Mouse (Mus musculus) hindbrain, embryonic 16.5 days (tissue): ENCODE data around the gene Nudt4. TPM values are rescaled to one million over a fixed set of nuclear protein-coding genes. Genes with fewer than 3 reads are reported as not detected.

Source experiments
- ATAC-seq: fragments of 200-750 bp; cut with Nextera tagmentation; 2 replicates; pipeline ENCODE4 v1.8.0; 2017; ENCODE audit warnings: moderate TSS enrichment, moderate library complexity
- H3K27ac ChIP-seq: fragments of 300-500 bp; sonication (generic); 2 replicates; pipeline ENCODE4 v1.5.1; 2014; ENCODE audit warnings: low read depth, mild to moderate bottlenecking, control low read depth, low read length, moderate library complexity
- H3K27me3 ChIP-seq: fragments of 300-500 bp; sonication (generic); replicated peaks from 2 replicates; pipeline ENCODE4 v1.6.1; 2014; ENCODE audit warnings: low read length; ENCODE audit not compliant: control insufficient read depth, insufficient read depth
- H3K36me3 ChIP-seq: fragments of 300-500 bp; sonication (generic); 2 replicates; pipeline ENCODE4 v1.6.1; 2014; ENCODE audit warnings: mild to moderate bottlenecking, low read length, moderate library complexity, mixed read lengths; ENCODE audit not compliant: control insufficient read depth, insufficient read depth
- H3K4me1 ChIP-seq: fragments of 300-500 bp; sonication (generic); 2 replicates; pipeline ENCODE4 v1.6.1; 2014; ENCODE audit warnings: low read depth, low read length; ENCODE audit not compliant: control insufficient read depth, insufficient read depth
- H3K4me2 ChIP-seq: fragments of 300-500 bp; sonication (generic); 2 replicates; pipeline ENCODE4 v1.6.1; 2014; ENCODE audit warnings: mild to moderate bottlenecking, low read length, control low read depth, moderate library complexity
- H3K4me3 ChIP-seq: fragments of 300-500 bp; sonication (generic); 2 replicates; pipeline ENCODE4 v1.5.1; 2014; ENCODE audit warnings: mild to moderate bottlenecking, low read length, control low read depth, moderate library complexity
- H3K9ac ChIP-seq: fragments of 300-500 bp; sonication (generic); 2 replicates; pipeline ENCODE4 v1.6.1; 2014; ENCODE audit warnings: low read depth, mild to moderate bottlenecking, control low read depth, low read length, moderate library complexity
- H3K9me3 ChIP-seq: fragments of 300-500 bp; sonication (generic); 2 replicates; pipeline ENCODE4 v1.6.1; 2014; ENCODE audit warnings: mild to moderate bottlenecking, low read length, moderate library complexity; ENCODE audit not compliant: control insufficient read depth
- WGBS: fragments of 180-500 bp; shearing (Covaris S2); extraction: QIAGEN DNeasy Blood & Tissue Kit; methylation state at CpG from one replicate; pipeline ENCODE4 v1.1.7; 2014; 5-methylcytosine and 5-hydroxymethylcytosine counted together
- microRNA-seq: library from miRNA; unstranded; fragments of <30 nt; microRNA quantifications from one replicate; pipeline ENCODE4, GENCODE M21; 2017
- polyA plus RNA-seq: library from polyadenylated mRNA; unstranded; fragments of >200 nt; fragmentation: Nextera tagmentation; extraction: Ambion mirVana; gene quantifications from 2 replicates; pipeline ENCODE4 v1.2.1, GENCODE M21; 2015

The Nudt4 gene
- polyA plus RNA-seq, 1 experiment from 2014 or later = 60.7 TPM

DNA sequence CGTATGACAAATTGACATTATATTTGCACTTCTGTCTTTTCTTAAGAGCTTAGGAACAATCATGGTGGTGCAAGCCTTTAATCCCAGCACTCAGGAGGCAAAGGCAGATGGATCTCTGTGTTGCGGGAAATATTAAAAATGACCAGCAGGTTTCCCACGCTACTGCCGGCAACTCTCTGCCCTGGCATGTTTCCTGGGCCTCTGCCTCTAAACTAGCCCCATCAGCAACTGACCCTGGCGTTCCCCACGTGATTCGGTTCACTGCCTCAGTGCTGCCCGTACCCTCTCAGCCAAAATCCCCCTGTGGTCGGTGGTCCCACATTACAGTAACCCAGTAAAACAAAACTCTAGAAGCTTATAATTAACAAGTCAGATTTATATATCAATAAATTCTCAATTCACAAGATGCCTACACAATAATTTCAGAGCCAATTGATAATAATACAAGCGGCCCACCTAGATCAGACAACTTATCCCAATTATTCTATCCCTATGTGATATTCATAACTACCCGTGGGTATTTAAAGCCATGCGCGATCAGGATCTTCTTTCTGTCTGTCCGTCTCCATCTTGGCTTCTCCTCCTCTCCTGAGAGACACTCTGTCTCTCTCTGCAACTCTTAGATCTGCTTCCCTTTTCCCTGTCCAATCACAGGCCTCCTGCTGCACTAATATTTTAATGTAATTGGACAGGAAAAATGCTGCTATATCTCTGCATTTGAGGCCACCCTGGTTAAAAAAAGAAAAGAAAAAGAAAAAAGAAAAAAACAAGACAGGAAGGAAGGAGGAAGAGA is 60.3 kb downstream of the Nudt4 start:
- Histone ChIP-seq H3K4me1 (peaks cover 9% of the 10 kb centered on the region), H3K36me3 (no peaks in the 10 kb centered on the region), H3K4me2 (no peak overlapping the region), H3K9ac (no peak overlapping the region), H3K27ac (no peak overlapping the region), H3K9me3 (no peaks in the 10 kb centered on the region), H3K27me3 (no peaks in the 10 kb centered on the region), H3K4me3 (no peak overlapping the region)
- 81% methylated on average over 14 of the region's 14 CpGs for WGBS
- ATAC-seq = no peak

DNA sequence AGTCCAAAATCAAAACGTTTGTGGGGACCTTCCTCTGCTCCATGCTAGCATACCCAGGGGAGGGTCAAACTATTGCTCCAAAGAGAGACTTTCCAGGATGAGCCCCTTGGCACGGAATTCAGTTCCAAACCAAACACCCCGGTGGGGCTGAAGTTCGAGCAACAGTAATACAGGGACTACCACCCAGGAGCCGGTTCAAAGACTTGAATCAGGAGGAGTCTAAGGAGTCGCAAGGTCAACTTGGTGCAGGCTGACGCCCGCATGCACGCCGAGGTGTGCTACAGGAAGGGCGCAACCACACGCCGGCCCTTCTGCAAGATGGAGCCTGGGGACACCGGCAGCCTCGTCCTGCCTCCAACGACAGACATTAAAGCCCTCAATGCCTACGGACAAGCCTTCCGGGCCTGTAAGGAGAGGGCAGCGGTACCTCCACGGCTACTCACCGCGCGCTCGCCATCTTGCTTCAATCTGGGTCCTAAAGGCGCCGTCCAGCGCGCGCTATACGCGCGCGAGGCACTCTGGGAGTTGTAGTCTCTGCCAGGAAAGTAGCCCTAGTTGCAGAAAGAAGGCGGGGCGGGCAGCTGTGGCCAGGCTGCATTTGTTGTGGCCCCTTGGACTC is 62.4 kb downstream of the Nudt4 start, which contains the start of gene Mrpl42:
Mrpl42 (minus strand) TSS at position 478 of the 619 bp plus-strand sequence.
- H3K4me1 ChIP-seq = peaks cover 9% of the 10 kb centered on the region
- WGBS = under 1% methylated on average over 35 of the region's 35 CpGs
- H3K9ac ChIP-seq = peak within 1 kb of the TSS; percentile 82
- H3K27me3 ChIP-seq = no peaks in the 10 kb centered on the region
- peak within 1 kb of the TSS; percentile 69 for H3K4me2 ChIP-seq
- H3K9me3 ChIP-seq = no peaks in the 10 kb centered on the region
- H3K4me3 ChIP-seq = peak within 1 kb of the TSS; percentile 65
- H3K36me3 ChIP-seq = peaks cover 3% of the 10 kb centered on the region; the same call in 1 of the 2 replicates
- H3K27ac ChIP-seq = peak within 1 kb of the TSS; percentile 88
- peak; percentile 97 for ATAC-seq

DNA sequence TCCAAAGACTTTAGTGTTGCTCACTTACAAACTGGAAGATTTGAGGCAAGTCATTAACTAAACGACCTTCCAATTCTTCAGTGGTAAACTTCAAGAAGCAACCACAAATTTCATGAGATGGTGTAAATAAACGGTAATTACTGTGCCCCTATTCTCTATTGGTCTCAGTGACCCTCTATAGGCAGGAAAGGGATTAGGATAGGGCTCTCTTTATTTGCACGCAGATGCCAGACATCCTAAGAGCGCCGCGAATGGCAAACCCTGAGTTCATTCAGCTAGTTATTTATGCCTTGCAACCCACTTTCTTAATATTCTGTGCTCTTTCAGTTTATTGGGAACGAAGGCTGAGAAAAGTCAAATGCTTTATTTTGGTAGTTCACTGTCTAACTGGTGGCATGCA is 62.9 kb downstream of the Nudt4 start:
- Histone ChIP-seq H3K4me3 (peak overlapping the region; percentile 65), H3K4me2 (peak overlapping the region; percentile 69), H3K36me3 (peaks cover 3% of the 10 kb centered on the region; the same call in 1 of the 2 replicates), H3K27ac (peak overlapping the region; percentile 88), H3K27me3 (no peaks in the 10 kb centered on the region), H3K9ac (peak overlapping the region; percentile 82), H3K9me3 (no peaks in the 10 kb centered on the region), H3K4me1 (peaks cover 9% of the 10 kb centered on the region)
- WGBS = 3% methylated on average over 7 of the region's 7 CpGs
- ATAC-seq = peak; percentile 43; the same call in 1 of the 2 replicates

Small RNA genes within 50 kb of the gene (microRNA-seq; reads per million reads assigned to microRNA genes)
- 3.7 reads per million, percentile 12 among the genes with 10 or more reads in this experiment for gene Mir3058

Other genes with a start within 250 kb of the Nudt4 start
- gene Cradd, start 240.0 kb downstream of the Nudt4 start, polyA plus RNA-seq = 8.7 and 9.2 TPM in 2 replicates
- gene Socs2, start 147.0 kb downstream of the Nudt4 start, polyA plus RNA-seq = 121 and 122 TPM in 2 replicates
- 260 and 270 TPM in 2 replicates for gene Mrpl42, start 62.2 kb downstream of the Nudt4 start, polyA plus RNA-seq
- gene Ube2n, start 49.0 kb downstream of the Nudt4 start, polyA plus RNA-seq = 387 and 395 TPM in 2 replicates
- gene Anapc15-ps, start 109.3 kb upstream of the Nudt4 start, polyA plus RNA-seq = 0.95 TPM in 1 of 2 replicates, not detected in the other